Mouse (Mus musculus) ES-Bruce4 (cell line): ENCODE results near the gene Ccdc12.

Experiments
- CTCF ChIP-seq: IDR thresholded peaks from one replicate; pipeline ENCODE4 v1.8.1; 2011; ENCODE audit warnings: low read depth, low read length
- POLR2A ChIP-seq: IDR thresholded peaks from one replicate; pipeline ENCODE4 v1.8.1; 2011; ENCODE audit warnings: low read length; ENCODE audit not compliant: insufficient read depth

DNA sequence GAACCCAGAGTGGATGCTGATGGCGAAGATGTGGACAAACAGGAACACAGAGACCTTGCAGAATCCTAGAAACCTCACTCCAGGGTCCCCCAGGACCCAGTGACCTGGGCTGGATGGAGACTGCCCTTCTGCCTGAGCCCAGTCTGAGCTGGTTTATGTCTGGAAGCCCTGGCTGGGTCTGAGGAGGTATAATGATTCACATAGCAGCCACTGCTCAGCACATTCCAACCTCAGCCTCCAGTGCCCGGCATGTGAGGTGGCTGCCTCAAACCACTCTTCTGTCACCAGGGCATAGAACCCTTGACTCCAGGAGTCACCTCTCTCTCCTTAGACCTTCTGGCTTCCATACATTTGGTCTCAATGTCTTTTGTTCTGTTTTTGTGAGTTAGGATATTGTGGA, 92.1 kb downstream of the Ccdc12 start:
- no peak for TF ChIP-seq POLR2A
- no peak for TF ChIP-seq CTCF
